Mouse (Mus musculus) hindbrain, embryonic 10.5 days (tissue): ENCODE results near the gene Mid2. TPM values are rescaled to one million over a fixed set of nuclear protein-coding genes. Genes with fewer than 3 reads are reported as not detected.
"Not testable (repeated sequence)": the region's sequence is repeated elsewhere in the genome, so short reads cannot be mapped to it uniquely, and the experiment has no call there.

Experiments
- DNase-seq: peaks from one replicate; pipeline ENCODE4 v3.0.0-alpha.2; 2017; ENCODE audit warnings: low spot score
- H3K27ac ChIP-seq: fragments of 300-500 bp; sonication (generic); 2 replicates; pipeline ENCODE4 v1.5.1; 2016; ENCODE audit warnings: mild to moderate bottlenecking, moderate library complexity
- H3K27me3 ChIP-seq: fragments of 300-500 bp; sonication (generic); 2 replicates; pipeline ENCODE4 v1.6.1; 2016; ENCODE audit warnings: mild to moderate bottlenecking; ENCODE audit not compliant: poor library complexity, insufficient read depth, severe bottlenecking
- H3K36me3 ChIP-seq: fragments of 300-500 bp; sonication (generic); 2 replicates; pipeline ENCODE4 v1.6.1; 2016; ENCODE audit warnings: mild to moderate bottlenecking, moderate library complexity
- H3K4me1 ChIP-seq: fragments of 300-500 bp; sonication (generic); replicated peaks from 2 replicates; pipeline ENCODE4 v1.6.1; 2016; ENCODE audit warnings: mild to moderate bottlenecking
- H3K4me3 ChIP-seq: fragments of 300-500 bp; sonication (generic); 2 replicates; pipeline ENCODE4 v1.5.1; 2016; ENCODE audit warnings: mild to moderate bottlenecking, moderate library complexity
- H3K9me3 ChIP-seq: fragments of 300-500 bp; sonication (generic); 2 replicates; pipeline ENCODE4 v1.6.1; 2016; ENCODE audit warnings: mild to moderate bottlenecking, moderate library complexity
- WGBS: fragments of 180-500 bp; shearing (Covaris S2); methylation state at CpG from one replicate; pipeline ENCODE4 v1.1.7; 2016; 5-methylcytosine and 5-hydroxymethylcytosine counted together
- polyA plus RNA-seq: library from polyadenylated mRNA; unstranded; fragments of >200 nt; fragmentation: Nextera tagmentation; extraction: Ambion mirVana; gene quantifications from 2 replicates; pipeline ENCODE4 v1.2.1, GENCODE M21; 2016

Mid2 gene
- polyA plus RNA-seq, result 2.1 TPM in 2 replicates

GRCm38 (mm10) chrX:140664479-140665241 lies at the start of gene Mid2:
Mid2 (plus strand) TSS chrX:140664599.
- Histone ChIP-seq H3K4me3 (peak within 1 kb of the TSS; percentile 62), H3K27ac (peak within 1 kb of the TSS; percentile 83), H3K4me1 (no peaks in the 10 kb centered on the region), H3K36me3 (no peaks in the 10 kb centered on the region), H3K9me3 (no peaks in the 10 kb centered on the region), H3K27me3 (peaks cover 94% of the 10 kb centered on the region)
- WGBS, result 26% methylated on average over 61 of the region's 68 CpGs
- DNase-seq, result peak; percentile 43

- DNase-seq, result no peak
- Histone ChIP-seq H3K27me3 (peaks cover 48% of the 10 kb centered on the region), H3K9me3 (no peaks in the 10 kb centered on the region), H3K27ac (no peak overlapping the region), H3K4me3 (no peak overlapping the region), H3K36me3 (no peaks in the 10 kb centered on the region), H3K4me1 (no peaks in the 10 kb centered on the region)
- WGBS, result 63% methylated on average over 12 of the region's 12 CpGs
Measured at GRCm38 (mm10) chrX:140624875-140625594, 39.4 kb upstream of the Mid2 start.

GRCm38 (mm10) chrX:140638028-140638427 lies 26.4 kb upstream of the Mid2 start:
- 80% methylated on average over 5 of the region's 5 CpGs for WGBS
- no peak overlapping the region for H3K27ac ChIP-seq
- DNase-seq, result no peak
- H3K4me3 ChIP-seq, result no peak overlapping the region
- peaks cover 32% of the 10 kb centered on the region for H3K27me3 ChIP-seq
- H3K36me3 ChIP-seq, result no peaks in the 10 kb centered on the region
- no peaks in the 10 kb centered on the region for H3K4me1 ChIP-seq
- no peaks in the 10 kb centered on the region for H3K9me3 ChIP-seq

DNA sequence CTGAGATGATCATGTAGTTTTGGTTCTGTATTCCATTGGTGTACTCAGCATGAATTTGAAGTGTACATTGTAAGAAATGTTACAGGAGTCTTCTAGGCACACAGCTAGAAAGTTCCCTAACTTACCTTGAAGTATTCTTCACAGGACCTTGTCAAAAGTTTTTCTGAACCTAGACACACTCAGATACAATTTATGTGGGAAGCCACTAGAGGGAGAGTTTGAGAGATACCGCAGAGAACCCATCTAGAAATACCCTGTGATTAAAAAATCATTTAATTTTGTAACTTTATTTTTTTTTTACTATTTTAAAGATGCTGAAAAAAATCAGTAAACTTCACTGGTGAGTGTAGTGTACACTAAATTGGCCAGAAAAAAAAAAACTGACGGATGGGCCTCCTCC lies 24.8 kb upstream of the Mid2 start:
- no peak overlapping the region for H3K27ac ChIP-seq
- no peaks in the 10 kb centered on the region for H3K36me3 ChIP-seq
- H3K27me3 ChIP-seq, result peaks cover 34% of the 10 kb centered on the region
- no peak overlapping the region for H3K4me3 ChIP-seq
- no peaks in the 10 kb centered on the region for H3K4me1 ChIP-seq
- WGBS, result 66% methylated on average over 2 of the region's 2 CpGs
- H3K9me3 ChIP-seq, result no peaks in the 10 kb centered on the region
- no peak for DNase-seq

- DNase-seq, result no peak
- no peak overlapping the region for H3K4me3 ChIP-seq
- H3K36me3 ChIP-seq, result no peaks in the 10 kb centered on the region
- no peaks in the 10 kb centered on the region for H3K9me3 ChIP-seq
- H3K27ac ChIP-seq, result no peak overlapping the region
- H3K27me3 ChIP-seq, result peaks cover 79% of the 10 kb centered on the region
- no peaks in the 10 kb centered on the region for H3K4me1 ChIP-seq
- 38% methylated on average over 1 of the region's 1 CpGs for WGBS
Measured at GRCm38 (mm10) chrX:140660731-140661130, 3.7 kb upstream of the Mid2 start.

GRCm38 (mm10) chrX:140663516-140663915 lies 883 bp upstream of the Mid2 start:
- Histone ChIP-seq H3K27me3 (peaks cover 85% of the 10 kb centered on the region), H3K36me3 (no peaks in the 10 kb centered on the region), H3K9me3 (no peaks in the 10 kb centered on the region), H3K27ac (no peak overlapping the region), H3K4me3 (no peak overlapping the region), H3K4me1 (no peaks in the 10 kb centered on the region)
- WGBS, result 81% methylated on average over 2 of the region's 2 CpGs
- DNase-seq, result no peak

- peak; percentile 40 for DNase-seq
- Histone ChIP-seq H3K36me3 (no peaks in the 10 kb centered on the region), H3K27ac (peak overlapping the region; percentile 83), H3K27me3 (peaks cover 92% of the 10 kb centered on the region), H3K4me1 (no peaks in the 10 kb centered on the region), H3K9me3 (no peaks in the 10 kb centered on the region), H3K4me3 (peak overlapping the region; percentile 62)
- 19% methylated on average over 43 of the region's 47 CpGs for WGBS
Measured at GRCm38 (mm10) chrX:140665242-140665810, 927 bp downstream of the Mid2 start.

DNA sequence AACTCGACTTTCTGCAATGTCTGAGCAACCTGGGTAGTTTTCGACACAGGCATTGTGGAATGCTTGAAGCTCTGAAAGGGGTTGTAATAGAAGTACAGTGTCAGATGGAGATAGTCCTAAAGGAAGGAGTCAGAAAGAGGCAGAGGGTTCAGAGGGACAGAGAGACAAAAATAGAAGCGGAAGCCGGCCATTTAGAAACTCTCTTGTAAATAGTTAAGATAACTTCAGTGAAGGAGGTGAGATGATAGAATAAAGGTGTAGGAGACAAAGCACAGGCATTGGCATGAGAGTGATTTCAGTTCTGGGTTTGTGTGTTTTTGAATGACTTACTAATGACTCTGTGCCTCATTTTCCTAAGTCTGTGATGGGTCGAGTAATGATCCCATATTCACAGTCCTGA lies 11.0 kb downstream of the Mid2 start:
- H3K9me3 ChIP-seq, result no peaks in the 10 kb centered on the region
- 89% methylated on average over 5 of the region's 5 CpGs for WGBS
- no peak for DNase-seq
- H3K4me1 ChIP-seq, result no peaks in the 10 kb centered on the region
- H3K27ac ChIP-seq, result no peak overlapping the region
- H3K27me3 ChIP-seq, result peaks cover 70% of the 10 kb centered on the region
- no peak overlapping the region for H3K4me3 ChIP-seq
- no peaks in the 10 kb centered on the region for H3K36me3 ChIP-seq

GRCm38 (mm10) chrX:140688335-140688734 lies 23.9 kb downstream of the Mid2 start:
- H3K27ac ChIP-seq, result no peak overlapping the region
- WGBS, result 84% methylated on average over 2 of the region's 2 CpGs
- H3K27me3 ChIP-seq, result peaks cover 88% of the 10 kb centered on the region
- H3K4me1 ChIP-seq, result no peaks in the 10 kb centered on the region
- H3K4me3 ChIP-seq, result no peak overlapping the region
- no peak for DNase-seq
- H3K9me3 ChIP-seq, result no peaks in the 10 kb centered on the region
- no peaks in the 10 kb centered on the region for H3K36me3 ChIP-seq

GRCm38 (mm10) chrX:140697872-140698463 lies 33.6 kb downstream of the Mid2 start:
- H3K27me3 ChIP-seq, result peaks cover 51% of the 10 kb centered on the region
- not testable (repeated sequence) for H3K4me1 ChIP-seq, H3K4me3 ChIP-seq, H3K27ac ChIP-seq, H3K9me3 ChIP-seq, H3K36me3 ChIP-seq, DNase-seq
- 64% methylated on average over 6 of the region's 7 CpGs for WGBS

GRCm38 (mm10) chrX:140703224-140703623 lies 38.8 kb downstream of the Mid2 start:
- 89% methylated on average over 1 of the region's 1 CpGs for WGBS

DNA sequence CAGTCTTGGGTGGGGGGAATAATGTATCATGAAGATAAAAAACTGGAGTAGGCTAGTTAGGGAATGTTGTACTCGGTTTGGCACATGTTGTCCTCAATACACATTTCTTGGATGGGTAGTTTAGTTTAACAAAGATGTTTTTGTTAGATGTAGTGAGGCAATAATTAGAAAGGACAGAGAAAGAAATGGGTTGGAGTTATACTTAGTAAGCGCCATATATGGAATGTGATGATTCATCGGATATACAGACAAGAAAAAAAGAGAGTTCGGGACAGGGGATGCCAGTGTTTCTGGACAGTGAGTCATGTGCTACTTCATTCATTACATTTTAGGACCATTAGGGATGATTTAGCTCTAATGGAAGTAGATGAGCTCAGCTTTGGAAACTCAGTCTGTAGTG lies 41.7 kb downstream of the Mid2 start:
- Histone ChIP-seq H3K4me1 (no peaks in the 10 kb centered on the region), H3K36me3 (no peaks in the 10 kb centered on the region), H3K4me3 (no peak overlapping the region), H3K9me3 (no peaks in the 10 kb centered on the region), H3K27me3 (peaks cover 48% of the 10 kb centered on the region), H3K27ac (no peak overlapping the region)
- DNase-seq, result no peak
- WGBS, result 89% methylated on average over 4 of the region's 4 CpGs

More at GRCm38 (mm10) chrX:140703224-140703623, 38.8 kb downstream of the Mid2 start:
- H3K4me1 ChIP-seq, result no peaks in the 10 kb centered on the region
- no peaks in the 10 kb centered on the region for H3K36me3 ChIP-seq
- no peak for DNase-seq
- peaks cover 49% of the 10 kb centered on the region for H3K27me3 ChIP-seq
- H3K4me3 ChIP-seq, result no peak overlapping the region
- no peaks in the 10 kb centered on the region for H3K9me3 ChIP-seq
- no peak overlapping the region for H3K27ac ChIP-seq

DNA sequence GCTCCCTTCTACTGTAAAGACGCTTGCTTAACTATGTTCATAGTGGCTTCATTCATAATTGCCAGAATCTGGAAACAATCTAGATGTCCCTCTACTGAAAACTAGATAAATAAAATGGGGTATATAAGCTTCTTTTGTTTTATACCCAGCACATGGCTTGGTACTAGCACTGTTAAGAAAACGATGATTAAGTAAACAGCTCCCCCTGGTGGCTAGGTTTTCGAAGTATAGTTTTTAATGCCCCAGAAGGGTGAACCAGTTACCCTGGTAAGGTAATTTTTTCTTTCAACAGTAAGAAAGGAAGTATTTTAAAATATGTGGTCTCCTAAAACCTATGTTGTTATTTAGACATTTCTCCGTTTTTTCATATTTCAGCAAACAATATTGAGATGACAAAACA lies 58.0 kb downstream of the Mid2 start:
- WGBS, result 43% methylated on average over 4 of the region's 4 CpGs
- Histone ChIP-seq H3K9me3 (no peaks in the 10 kb centered on the region), H3K27ac (no peak overlapping the region), H3K36me3 (no peaks in the 10 kb centered on the region), H3K4me1 (no peaks in the 10 kb centered on the region), H3K4me3 (no peak overlapping the region), H3K27me3 (peaks cover 33% of the 10 kb centered on the region)
- DNase-seq, result no peak
